Mouse (Mus musculus): ENCODE measurements around the gene Hcn3.

Hcn3 gene

GRCm38 (mm10) chr3:89159616-89160344 is at the start of gene Hcn3:
Gene Hcn3, minus strand, starts transcription at chr3:89160196.
- DNase-seq (ENCODE audit: low read depth, low spot score): peak; percentile 74

- DNase-seq (ENCODE audit: low read depth, low spot score): no peak
These were observed 49.7 kb upstream of the Hcn3 start for GRCm38 (mm10) chr3:89209731-89210130.

DNA sequence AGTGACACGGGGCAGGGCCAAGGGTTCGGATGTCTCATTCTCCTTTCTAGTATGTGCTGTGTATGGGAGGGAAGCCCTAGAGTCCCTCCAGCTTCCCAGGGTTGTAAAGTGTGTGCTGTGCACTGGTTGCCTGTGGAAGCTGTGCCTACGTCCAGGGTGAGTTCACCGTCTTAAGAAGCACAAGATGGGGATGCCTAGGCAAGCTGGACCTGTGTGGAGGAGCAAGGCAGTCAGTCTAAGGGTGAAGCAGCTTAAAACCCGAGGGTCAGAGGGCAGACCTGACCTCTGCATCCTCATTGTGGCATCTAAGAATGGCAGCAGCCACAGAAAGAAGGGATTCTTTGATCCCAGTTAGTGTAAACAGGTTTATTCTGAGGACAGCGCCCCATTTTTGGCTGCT is 48.7 kb upstream of the Hcn3 start:
- DNase-seq (ENCODE audit: low read depth, low spot score): no peak

DNA sequence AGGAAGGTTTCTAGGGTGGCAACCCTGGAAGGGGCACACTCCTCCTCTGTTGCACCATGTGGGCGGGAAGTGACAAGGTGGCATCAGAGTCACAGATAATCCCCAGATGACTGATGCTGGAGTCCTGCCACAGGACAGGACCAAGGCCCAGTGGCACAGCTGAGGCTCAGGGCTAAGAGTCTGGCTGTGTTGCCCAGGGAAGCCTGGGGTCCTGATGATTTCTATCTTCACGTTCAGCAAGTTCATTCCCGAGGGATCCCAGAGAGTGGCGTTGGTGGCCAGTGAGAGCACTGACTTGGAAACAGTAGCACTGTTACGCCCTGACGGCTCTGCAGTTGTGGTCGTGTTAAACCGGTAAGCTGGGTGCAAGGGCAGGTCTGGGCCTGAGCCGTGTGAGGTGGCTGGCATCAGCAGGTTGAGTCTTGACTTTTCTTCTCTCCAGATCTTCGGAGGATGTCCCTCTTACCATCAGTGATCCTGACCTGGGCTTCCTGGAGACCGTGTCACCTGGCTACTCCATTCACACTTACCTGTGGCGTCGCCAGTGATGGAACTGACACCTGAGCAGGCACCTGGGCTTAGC is 48.2 kb upstream of the Hcn3 start:
- DNase-seq (ENCODE audit: low read depth, low spot score): no peak

- DNase-seq (ENCODE audit: low read depth, low spot score): no peak
These were observed 46.7 kb upstream of the Hcn3 start for GRCm38 (mm10) chr3:89206695-89207094.

DNA sequence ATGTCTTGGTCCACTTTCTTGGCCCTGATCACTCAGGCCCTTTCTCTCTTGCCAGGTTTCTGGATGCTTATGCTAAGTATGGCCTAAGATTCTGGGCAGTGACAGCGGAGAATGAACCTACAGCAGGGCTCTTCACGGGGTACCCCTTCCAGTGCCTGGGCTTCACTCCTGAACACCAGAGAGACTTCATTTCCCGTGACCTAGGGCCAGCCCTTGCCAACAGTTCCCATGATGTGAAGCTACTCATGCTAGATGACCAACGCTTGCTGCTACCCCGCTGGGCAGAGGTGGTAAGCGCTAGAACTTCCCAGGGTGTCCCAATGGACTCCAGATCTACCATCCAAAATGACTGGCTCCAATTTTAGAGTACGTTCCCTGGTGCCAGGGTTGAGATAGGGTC is 46.1 kb upstream of the Hcn3 start:
- DNase-seq (ENCODE audit: low read depth, low spot score): no peak

- DNase-seq (ENCODE audit: low read depth, low spot score): no peak
These were observed 43.1 kb upstream of the Hcn3 start for GRCm38 (mm10) chr3:89203142-89203514.

GRCm38 (mm10) chr3:89202253-89203141 is 42.5 kb upstream of the Hcn3 start, which contains the start of gene Gba:
Gene Gba, plus strand, starts transcription at chr3:89202928.
- peak; percentile 86 for DNase-seq (ENCODE audit: low read depth, low spot score)

- DNase-seq (ENCODE audit: low read depth, low spot score): no peak
These were observed 39.8 kb upstream of the Hcn3 start for GRCm38 (mm10) chr3:89199839-89200238.

- peak; percentile 80 for DNase-seq (ENCODE audit: low read depth, low spot score)
These were observed 36.2 kb upstream of the Hcn3 start for GRCm38 (mm10) chr3:89195979-89196877.

DNA sequence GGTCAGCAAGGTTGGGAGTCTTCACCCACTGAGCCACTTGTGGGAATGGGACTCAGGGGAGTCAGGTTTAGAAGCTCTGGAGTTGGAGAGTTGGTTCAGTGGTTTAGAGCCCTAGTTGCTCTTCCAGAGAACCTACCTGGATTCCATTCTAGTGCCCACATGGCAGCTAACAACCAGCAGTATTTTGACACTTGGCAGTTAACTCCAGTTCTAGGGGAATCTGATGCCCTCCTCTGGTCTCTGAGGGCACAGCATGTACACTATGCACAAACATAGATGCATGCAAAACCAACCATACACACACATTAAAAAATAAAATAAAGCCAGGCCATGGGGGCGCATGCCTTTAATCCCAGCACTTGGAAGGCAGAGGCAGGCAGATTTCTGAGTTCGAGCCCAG is 33.9 kb upstream of the Hcn3 start:
- DNase-seq (ENCODE audit: low read depth, low spot score): no peak

DNA sequence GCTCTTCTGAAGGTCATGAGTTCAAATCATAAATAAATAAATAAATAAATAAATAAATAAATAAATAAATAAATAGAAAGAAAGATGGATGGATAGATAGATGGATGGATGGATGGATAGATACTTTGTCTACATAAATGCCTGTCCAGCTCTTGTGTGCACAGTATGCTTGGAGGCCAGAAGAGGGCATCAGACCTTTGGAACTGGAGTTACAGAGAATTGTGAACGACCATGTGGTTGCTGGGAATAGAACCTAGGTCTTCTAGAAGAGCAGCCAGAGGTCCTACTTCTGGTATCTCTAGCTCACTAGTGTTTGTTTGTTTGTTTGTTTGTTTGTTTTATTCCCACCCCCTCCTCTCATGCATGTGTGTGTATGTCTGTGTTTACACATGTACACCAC is 33.4 kb upstream of the Hcn3 start:
- DNase-seq (ENCODE audit: low read depth, low spot score): no peak

DNA sequence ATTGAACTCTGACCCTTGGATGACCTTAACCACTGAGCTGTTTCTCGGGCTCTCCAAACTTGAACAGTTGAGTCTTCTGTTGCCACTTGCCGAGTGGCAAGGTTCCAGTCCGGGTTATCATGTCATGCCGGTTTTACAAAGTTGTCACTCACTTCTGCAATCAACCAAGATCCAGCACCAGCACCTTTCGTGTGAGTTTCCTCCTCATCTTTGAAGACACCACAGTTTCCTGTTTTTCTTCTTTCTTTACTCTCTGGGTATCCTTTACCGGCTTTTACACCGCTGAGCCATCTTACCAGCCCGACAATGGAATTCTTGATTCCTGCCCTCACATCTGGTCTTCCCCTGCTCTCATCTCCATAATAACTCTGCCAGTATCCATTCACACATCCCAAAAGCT is 30.4 kb upstream of the Hcn3 start:
- no peak for DNase-seq (ENCODE audit: low read depth, low spot score)

GRCm38 (mm10) chr3:89188478-89188875 is 28.5 kb upstream of the Hcn3 start:
- no peak for DNase-seq (ENCODE audit: low read depth, low spot score)

- no peak for DNase-seq (ENCODE audit: low read depth, low spot score)
These were observed 27.9 kb upstream of the Hcn3 start for GRCm38 (mm10) chr3:89187690-89188477.

DNA sequence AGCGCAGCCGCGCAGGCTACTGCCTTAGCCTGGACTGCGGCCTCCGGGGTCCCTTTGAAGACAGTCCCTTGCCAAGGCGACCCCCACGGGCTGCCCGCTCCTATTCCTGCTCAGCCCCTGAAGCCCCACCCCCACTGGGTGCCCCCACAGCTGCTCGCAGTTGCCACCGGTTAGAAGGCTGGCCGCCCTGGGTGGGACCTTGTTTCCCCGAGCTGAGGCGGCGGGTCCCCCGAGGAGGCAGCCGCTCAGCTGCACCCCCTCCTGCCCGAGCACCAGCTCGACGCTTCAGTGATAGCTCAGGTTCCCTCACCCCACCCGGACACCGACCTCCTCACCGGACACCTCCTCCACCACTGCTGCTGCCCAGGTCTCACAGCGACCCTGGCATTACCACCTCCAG is 27.2 kb upstream of the Hcn3 start:
- no peak for DNase-seq (ENCODE audit: low read depth, low spot score)

- no peak for DNase-seq (ENCODE audit: low read depth, low spot score)
These were observed 23.9 kb upstream of the Hcn3 start for GRCm38 (mm10) chr3:89183959-89184315.

DNA sequence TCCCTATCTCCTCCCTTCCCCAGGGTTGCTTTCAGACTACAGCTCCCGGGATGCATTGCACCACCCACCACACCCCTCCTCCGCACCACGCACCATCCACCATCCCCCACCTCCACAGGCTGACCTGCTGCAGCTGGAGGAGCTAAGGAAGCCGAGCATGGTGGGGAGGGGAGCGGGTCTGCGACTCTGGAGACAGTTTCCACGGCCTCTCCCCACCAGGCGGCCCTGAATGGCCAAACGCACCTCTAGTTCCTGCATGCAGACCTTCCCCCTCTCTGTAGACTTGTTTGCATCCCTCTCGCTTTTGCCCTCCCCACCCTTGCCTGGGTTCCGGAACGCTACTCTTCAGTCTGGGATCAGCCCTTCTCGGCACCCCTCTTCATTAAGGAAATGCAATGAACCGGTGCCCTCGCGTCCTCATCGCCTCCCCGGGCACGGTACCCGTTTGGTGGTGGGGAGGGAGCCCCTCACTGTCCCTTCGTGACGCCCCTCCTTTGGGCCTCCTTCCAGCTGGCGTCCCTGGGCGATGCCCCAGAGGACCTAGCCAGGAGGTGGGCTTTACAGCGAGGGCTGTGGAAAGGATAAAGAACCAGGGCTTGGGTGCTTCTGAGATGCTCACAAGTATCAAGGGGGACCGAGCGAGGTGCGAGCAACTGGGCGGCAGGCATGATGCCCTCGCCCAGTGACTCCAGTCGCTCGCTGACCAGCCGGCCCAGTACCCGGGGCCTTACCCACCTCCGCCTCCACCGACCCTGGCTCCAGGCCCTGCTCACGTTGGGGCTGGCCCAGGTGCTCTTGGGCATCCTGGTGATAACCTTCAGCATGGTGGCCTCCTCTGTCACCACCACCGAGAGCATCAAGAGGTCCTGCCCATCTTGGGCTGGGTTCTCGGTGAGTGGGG is 23.3 kb upstream of the Hcn3 start, which contains the start of gene Fam189b:
TSS of gene Fam189b (plus strand) at position 86 of the 901 bp plus-strand sequence.
- DNase-seq (ENCODE audit: low read depth, low spot score): peak; percentile 68

DNA sequence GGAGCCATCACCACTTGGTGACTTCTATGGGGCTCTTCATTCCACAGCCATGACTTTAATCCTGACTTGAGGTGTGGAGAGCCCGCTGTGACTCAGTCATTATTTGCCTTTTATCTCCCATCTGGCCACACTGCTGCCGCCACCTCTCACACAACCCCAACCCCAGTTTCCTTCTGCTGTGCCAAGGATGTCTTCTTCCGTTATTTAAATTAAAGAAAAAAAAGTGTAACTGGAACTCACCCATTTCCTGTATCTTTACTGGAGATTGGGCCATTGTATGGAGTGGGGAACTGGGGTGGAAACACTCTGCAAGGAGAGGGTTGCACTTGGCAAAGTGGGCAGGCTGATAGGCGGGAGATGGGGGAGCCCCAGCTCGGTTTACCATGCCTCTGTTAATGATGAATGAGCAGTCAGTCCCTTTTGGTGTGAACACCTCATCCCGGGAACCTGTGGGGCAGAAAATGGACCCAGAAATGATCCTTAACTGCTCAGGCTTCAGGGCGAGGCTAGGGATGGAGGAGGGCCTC is 22.6 kb upstream of the Hcn3 start:
- no peak for DNase-seq (ENCODE audit: low read depth, low spot score)

Data from retina, postnatal 7 days (tissue).